Mouse (Mus musculus) E14TG2a.4 (cell line): ENCODE data around the gene Slc7a11.

Experiments
- H3K27me3 ChIP-seq: 2 replicates; pipeline ENCODE4 v1.6.1; 2014; ENCODE audit warnings: low read length, control low read depth; ENCODE audit not compliant: insufficient read depth
- H3K36me3 ChIP-seq: 2 replicates; pipeline ENCODE4 v1.6.1; 2014; ENCODE audit warnings: low read length, control low read depth; ENCODE audit not compliant: insufficient read depth
- H3K4me1 ChIP-seq: replicated peaks from 2 replicates; pipeline ENCODE4 v1.6.1; 2014; ENCODE audit warnings: low read depth, low read length, control low read depth
- H3K4me3 ChIP-seq: replicated peaks from 2 replicates; pipeline ENCODE4 v1.5.1; 2014; ENCODE audit warnings: mild to moderate bottlenecking, low read length
- H3K9me3 ChIP-seq: 2 replicates; pipeline ENCODE4 v1.6.1; 2014; ENCODE audit warnings: low read length, control low read depth
- CTCF ChIP-seq: conservative IDR thresholded peaks from 2 replicates; pipeline ENCODE4 v1.5.1; 2014; ENCODE audit warnings: low read length
- NANOG ChIP-seq: IDR thresholded peaks from 2 replicates; pipeline ENCODE4 v1.6.1; 2014; ENCODE audit warnings: borderline replicate concordance, low read length, mixed read lengths
- POU5F1 ChIP-seq: IDR thresholded peaks from 2 replicates; pipeline ENCODE4 v1.6.1; 2014; ENCODE audit warnings: low read length, borderline replicate concordance

Slc7a11 gene

GRCm38 (mm10) chr3:49983429-49984268 lies 459.8 kb downstream of the Slc7a11 start:
- H3K9me3 ChIP-seq, result no peaks in the 10 kb centered on the region
- H3K4me3 ChIP-seq, result no peak overlapping the region
- H3K27me3 ChIP-seq, result no peaks in the 10 kb centered on the region
- H3K4me1 ChIP-seq, result no peaks in the 10 kb centered on the region
- TF ChIP-seq CTCF (no peak), POU5F1 (no peak), NANOG (no peak)
- no peaks in the 10 kb centered on the region for H3K36me3 ChIP-seq

GRCm38 (mm10) chr3:49973994-49974393 lies 469.4 kb downstream of the Slc7a11 start:
- H3K36me3 ChIP-seq, result no peaks in the 10 kb centered on the region
- no peaks in the 10 kb centered on the region for H3K9me3 ChIP-seq
- no peak overlapping the region for H3K4me3 ChIP-seq
- TF ChIP-seq CTCF (no peak), POU5F1 (no peak), NANOG (no peak)
- H3K27me3 ChIP-seq, result no peaks in the 10 kb centered on the region
- H3K4me1 ChIP-seq, result no peaks in the 10 kb centered on the region

- no peaks in the 10 kb centered on the region for H3K36me3 ChIP-seq
- TF ChIP-seq NANOG, result no peak
- TF ChIP-seq POU5F1, result no peak
- no peak for TF ChIP-seq CTCF
- H3K9me3 ChIP-seq, result no peaks in the 10 kb centered on the region
- H3K27me3 ChIP-seq, result no peaks in the 10 kb centered on the region
- H3K4me1 ChIP-seq, result no peaks in the 10 kb centered on the region
- H3K4me3 ChIP-seq, result no peak overlapping the region
These were observed 477.8 kb downstream of the Slc7a11 start for GRCm38 (mm10) chr3:49965569-49965968.

- TF ChIP-seq NANOG, result no peak
- TF ChIP-seq CTCF, result no peak
- TF ChIP-seq POU5F1, result no peak
- no peak overlapping the region for H3K4me3 ChIP-seq
- H3K4me1 ChIP-seq, result no peaks in the 10 kb centered on the region
- H3K27me3 ChIP-seq, result no peaks in the 10 kb centered on the region
- H3K9me3 ChIP-seq, result no peaks in the 10 kb centered on the region
- no peaks in the 10 kb centered on the region for H3K36me3 ChIP-seq
These were observed 482.8 kb downstream of the Slc7a11 start for GRCm38 (mm10) chr3:49960581-49960980.

DNA sequence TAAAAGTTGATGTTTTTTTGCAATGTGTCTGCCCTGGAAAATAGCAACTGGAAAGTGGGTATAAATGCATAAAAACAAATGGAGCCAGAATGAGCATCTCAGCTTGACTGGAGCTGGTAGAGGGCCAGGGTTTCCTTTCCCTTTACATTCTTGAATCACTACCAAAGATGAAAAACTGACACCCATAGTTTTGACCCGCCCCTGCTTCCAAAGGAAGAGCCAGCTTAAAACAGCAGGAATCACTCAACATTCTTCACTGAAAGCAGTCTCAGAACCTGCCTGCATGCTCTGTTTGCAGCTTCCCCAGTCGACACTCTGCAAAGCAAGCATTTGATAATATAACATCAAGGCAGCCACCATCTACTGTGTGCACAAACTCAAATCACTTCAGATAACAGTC lies 496.6 kb downstream of the Slc7a11 start:
- TF ChIP-seq POU5F1 (no peak), CTCF (no peak), NANOG (no peak)
- no peaks in the 10 kb centered on the region for H3K4me1 ChIP-seq
- H3K9me3 ChIP-seq, result no peaks in the 10 kb centered on the region
- H3K36me3 ChIP-seq, result no peaks in the 10 kb centered on the region
- no peaks in the 10 kb centered on the region for H3K27me3 ChIP-seq
- no peak overlapping the region for H3K4me3 ChIP-seq

- no peaks in the 10 kb centered on the region for H3K36me3 ChIP-seq
- H3K27me3 ChIP-seq, result no peaks in the 10 kb centered on the region
- H3K9me3 ChIP-seq, result no peaks in the 10 kb centered on the region
- H3K4me3 ChIP-seq, result no peak overlapping the region
- H3K4me1 ChIP-seq, result no peaks in the 10 kb centered on the region
- TF ChIP-seq CTCF, result no peak
- no peak for TF ChIP-seq POU5F1
- no peak for TF ChIP-seq NANOG
These were observed 498.6 kb downstream of the Slc7a11 start for GRCm38 (mm10) chr3:49944783-49945182.

DNA sequence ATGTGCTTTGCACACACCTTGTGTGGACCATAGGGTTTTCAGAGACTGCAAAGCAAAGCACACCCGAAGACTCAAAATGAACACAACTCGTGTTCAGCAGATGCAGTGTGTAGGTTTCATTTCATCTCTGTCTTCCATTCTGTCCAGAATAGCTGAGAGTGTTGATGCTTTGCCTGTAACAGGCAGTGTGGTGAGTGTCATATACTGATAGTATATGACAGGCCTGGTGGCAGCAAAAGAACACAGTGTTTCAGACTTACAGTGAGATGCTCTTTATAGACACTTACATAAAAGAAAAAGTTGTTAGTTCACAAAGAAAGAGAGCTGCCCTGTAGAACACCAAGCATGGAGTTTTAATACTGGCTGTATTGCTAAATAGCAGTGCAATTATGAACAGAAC lies 505.8 kb downstream of the Slc7a11 start:
- H3K27me3 ChIP-seq, result no peaks in the 10 kb centered on the region
- peaks cover 4% of the 10 kb centered on the region; the same call in 1 of the 2 replicates for H3K9me3 ChIP-seq
- H3K36me3 ChIP-seq, result no peaks in the 10 kb centered on the region
- TF ChIP-seq CTCF, result no peak
- no peak for TF ChIP-seq NANOG
- TF ChIP-seq POU5F1, result no peak
- H3K4me1 ChIP-seq, result no peaks in the 10 kb centered on the region
- H3K4me3 ChIP-seq, result no peak overlapping the region

GRCm38 (mm10) chr3:49929496-49929895 lies 513.9 kb downstream of the Slc7a11 start:
- Histone ChIP-seq H3K27me3 (no peaks in the 10 kb centered on the region), H3K36me3 (no peaks in the 10 kb centered on the region), H3K4me1 (no peaks in the 10 kb centered on the region), H3K4me3 (no peak overlapping the region), H3K9me3 (no peaks in the 10 kb centered on the region)
- TF ChIP-seq POU5F1 (no peak), CTCF (no peak), NANOG (no peak)
